Mouse (Mus musculus) retina, postnatal 7 days (tissue): ENCODE results near the gene Cldn16.
"Not testable (repeated sequence)": the region's sequence is repeated elsewhere in the genome, so short reads cannot be mapped to it uniquely, and the experiment has no call there.

Experiments
- DNase-seq: peaks from one replicate; pipeline ENCODE4 v3.0.0-alpha.2; 2012; ENCODE audit warnings: low read depth, low spot score

Cldn16 gene

GRCm38 (mm10) chr16:26462835-26463234 lies at the start of gene Cldn16:
TSS of gene Cldn16 (plus strand) at chr16:26463135.
- no peak for DNase-seq

GRCm38 (mm10) chr16:26418616-26419015 lies 44.3 kb upstream of the Cldn16 start:
- DNase-seq: no peak

GRCm38 (mm10) chr16:26422078-26422477 lies 40.9 kb upstream of the Cldn16 start:
- DNase-seq: no peak

GRCm38 (mm10) chr16:26430246-26430645 lies 32.7 kb upstream of the Cldn16 start:
- no peak for DNase-seq

GRCm38 (mm10) chr16:26433486-26433885 lies 29.4 kb upstream of the Cldn16 start:
- no peak for DNase-seq

- no peak for DNase-seq
These were observed 22.9 kb upstream of the Cldn16 start for GRCm38 (mm10) chr16:26440031-26440430.

- DNase-seq: no peak
These were observed 21.8 kb upstream of the Cldn16 start for GRCm38 (mm10) chr16:26441156-26441555.

- no peak for DNase-seq
These were observed 18.1 kb upstream of the Cldn16 start for GRCm38 (mm10) chr16:26444843-26445242.

GRCm38 (mm10) chr16:26447594-26447993 lies 15.3 kb upstream of the Cldn16 start:
- no peak for DNase-seq

- DNase-seq: no peak
These were observed 8.8 kb upstream of the Cldn16 start for GRCm38 (mm10) chr16:26454163-26454562.

GRCm38 (mm10) chr16:26456182-26456581 lies 6.8 kb upstream of the Cldn16 start:
- no peak for DNase-seq

GRCm38 (mm10) chr16:26466535-26466934 lies 3.6 kb downstream of the Cldn16 start:
- no peak for DNase-seq

GRCm38 (mm10) chr16:26471254-26471653 lies 8.3 kb downstream of the Cldn16 start:
- no peak for DNase-seq

- DNase-seq: no peak
These were observed 32.8 kb downstream of the Cldn16 start for GRCm38 (mm10) chr16:26495721-26496120.

GRCm38 (mm10) chr16:26499705-26500104 lies 36.8 kb downstream of the Cldn16 start:
- not testable (repeated sequence) for DNase-seq

GRCm38 (mm10) chr16:26500738-26501137 lies 37.8 kb downstream of the Cldn16 start:
- DNase-seq: no peak

- no peak for DNase-seq
These were observed 42.0 kb downstream of the Cldn16 start for GRCm38 (mm10) chr16:26504961-26505360.

GRCm38 (mm10) chr16:26519596-26519995 lies 56.7 kb downstream of the Cldn16 start:
- peak; percentile 6 for DNase-seq

GRCm38 (mm10) chr16:26525832-26526231 lies 62.9 kb downstream of the Cldn16 start:
- DNase-seq: no peak

GRCm38 (mm10) chr16:26526669-26527068 lies 63.7 kb downstream of the Cldn16 start, which contains the start of gene Tmem207:
TSS of gene Tmem207 (minus strand) at chr16:26526769.
- no peak for DNase-seq

GRCm38 (mm10) chr16:26527931-26528666 lies 65.2 kb downstream of the Cldn16 start:
- no peak for DNase-seq

GRCm38 (mm10) chr16:26530451-26530850 lies 67.5 kb downstream of the Cldn16 start:
- DNase-seq: no peak

- DNase-seq: no peak
These were observed 69.4 kb downstream of the Cldn16 start for GRCm38 (mm10) chr16:26532287-26532686.
